Mouse (Mus musculus): Measurements from ENCODE around the gene Prkar1b.

Gene Prkar1b

GRCm38 (mm10) chr5:139146476-139147075 lies 3.2 kb downstream of the Prkar1b start:
- DNase-seq (ENCODE audit: low spot score): no peak

GRCm38 (mm10) chr5:139145726-139146125 lies 4.1 kb downstream of the Prkar1b start:
- DNase-seq (ENCODE audit: low spot score): no peak

- no peak for DNase-seq (ENCODE audit: low spot score)
Measured at GRCm38 (mm10) chr5:139143890-139144289, 5.9 kb downstream of the Prkar1b start.

- no peak for DNase-seq (ENCODE audit: low spot score)
Measured at GRCm38 (mm10) chr5:139141326-139141725, 8.5 kb downstream of the Prkar1b start.

GRCm38 (mm10) chr5:139140589-139140988 lies 9.2 kb downstream of the Prkar1b start:
- no peak for DNase-seq (ENCODE audit: low spot score)

GRCm38 (mm10) chr5:139138926-139139472 lies 10.8 kb downstream of the Prkar1b start:
- DNase-seq (ENCODE audit: low spot score): no peak

GRCm38 (mm10) chr5:139138261-139138925 lies 11.4 kb downstream of the Prkar1b start:
- DNase-seq (ENCODE audit: low spot score): no peak

- DNase-seq (ENCODE audit: low spot score): no peak
Measured at GRCm38 (mm10) chr5:139137176-139137575, 12.6 kb downstream of the Prkar1b start.

GRCm38 (mm10) chr5:139136341-139136740 lies 13.5 kb downstream of the Prkar1b start:
- no peak for DNase-seq (ENCODE audit: low spot score)

- no peak for DNase-seq (ENCODE audit: low spot score)
Measured at GRCm38 (mm10) chr5:139134501-139134900, 15.3 kb downstream of the Prkar1b start.

GRCm38 (mm10) chr5:139130351-139130750 lies 19.4 kb downstream of the Prkar1b start:
- no peak for DNase-seq (ENCODE audit: low spot score)

GRCm38 (mm10) chr5:139129572-139130151 lies 20.1 kb downstream of the Prkar1b start:
- DNase-seq (ENCODE audit: low spot score): peak; percentile 24

- no peak for DNase-seq (ENCODE audit: low spot score)
Measured at GRCm38 (mm10) chr5:139129078-139129477, 20.7 kb downstream of the Prkar1b start.

- no peak for DNase-seq (ENCODE audit: low spot score)
Measured at GRCm38 (mm10) chr5:139128476-139129065, 21.2 kb downstream of the Prkar1b start.

GRCm38 (mm10) chr5:139125717-139126116 lies 24.1 kb downstream of the Prkar1b start:
- DNase-seq (ENCODE audit: low spot score): no peak

- no peak for DNase-seq (ENCODE audit: low spot score)
Measured at GRCm38 (mm10) chr5:139118961-139119276, 30.9 kb downstream of the Prkar1b start.

- DNase-seq (ENCODE audit: low spot score): no peak
Measured at GRCm38 (mm10) chr5:139118139-139118960, 31.5 kb downstream of the Prkar1b start.

- DNase-seq (ENCODE audit: low spot score): no peak
Measured at GRCm38 (mm10) chr5:139115507-139115906, 34.3 kb downstream of the Prkar1b start.

GRCm38 (mm10) chr5:139114876-139115275 lies 34.9 kb downstream of the Prkar1b start:
- no peak for DNase-seq (ENCODE audit: low spot score)

GRCm38 (mm10) chr5:139112418-139112817 lies 37.4 kb downstream of the Prkar1b start:
- no peak for DNase-seq (ENCODE audit: low spot score)

- DNase-seq (ENCODE audit: low spot score): no peak
Measured at GRCm38 (mm10) chr5:139111991-139112390, 37.8 kb downstream of the Prkar1b start.

Measured in ovary, postnatal 36 days (tissue).